Mouse (Mus musculus): Measurements from ENCODE around the gene Gm609.

DNA sequence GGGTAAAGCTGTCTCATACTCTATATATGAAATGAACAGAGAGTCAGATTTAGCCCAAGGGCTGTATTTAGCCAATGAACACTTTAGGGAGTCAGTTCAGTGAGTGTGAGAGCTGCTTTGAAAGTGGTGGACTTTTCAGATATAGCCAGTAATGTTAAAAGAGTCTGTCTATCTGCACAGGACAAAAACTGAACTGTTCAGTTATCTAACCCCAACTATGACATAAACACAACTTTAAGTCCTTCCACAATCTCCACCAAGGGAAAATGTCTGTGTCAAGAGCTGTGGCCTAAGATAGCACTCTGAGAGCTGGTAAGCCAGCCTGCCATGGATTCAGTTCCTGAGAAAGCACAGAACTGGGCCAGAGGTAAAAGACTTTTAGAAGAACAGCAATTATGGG is 49.3 kb upstream of the Gm609 start:
- no peak for TF ChIP-seq CTCF (conservative IDR thresholded peaks at IDR 0.05; ENCODE audit: insufficient read depth, insufficient read length, low read depth, low read length)
- TF ChIP-seq POLR2A (IDR thresholded peaks at IDR 0.05; ENCODE audit: low read depth, low read length), result no peak
